Mouse (Mus musculus) lung, postnatal 4 days (tissue): ENCODE data around the gene Slfn2.
A peak's percentile ranks its signal among the peaks of the same experiment; 100 is the strongest.
"Not testable (repeated sequence)": the region's sequence is repeated elsewhere in the genome, so short reads cannot be mapped to it uniquely, and the experiment has no call there.

ENCODE experiments used
- DNase-seq, 2 experiments: peaks; one replicate each; pipeline ENCODE4 v3.0.0; 2021

Gene Slfn2

GRCm38 (mm10) chr11:83064946-83065345 lies at the start of gene Slfn2:
Slfn2 (plus strand) TSS chr11:83065112.
- DNase-seq = peak in 1 of 2 experiments; percentile 44

GRCm38 (mm10) chr11:83016093-83016492 lies 48.8 kb upstream of the Slfn2 start:
- DNase-seq = no peak

- DNase-seq = not testable (repeated sequence)
Measured at GRCm38 (mm10) chr11:83019561-83020519, 45.1 kb upstream of the Slfn2 start.

GRCm38 (mm10) chr11:83020621-83021020 lies 44.3 kb upstream of the Slfn2 start, which contains the start of gene Slfn8:
Slfn8 (minus strand) TSS chr11:83020810.
- peak; percentile 26 to 32 for DNase-seq

GRCm38 (mm10) chr11:83038686-83039085 lies 26.2 kb upstream of the Slfn2 start:
- not testable (repeated sequence) for DNase-seq

GRCm38 (mm10) chr11:83039156-83039555 lies 25.8 kb upstream of the Slfn2 start:
- no peak for DNase-seq

- no peak for DNase-seq
Measured at GRCm38 (mm10) chr11:83039796-83040195, 25.1 kb upstream of the Slfn2 start.

- peak in 1 of 2 experiments; percentile 11 for DNase-seq
Measured at GRCm38 (mm10) chr11:83040325-83040724, 24.6 kb upstream of the Slfn2 start.

- DNase-seq = no peak
Measured at GRCm38 (mm10) chr11:83041000-83041399, 23.9 kb upstream of the Slfn2 start.

GRCm38 (mm10) chr11:83043891-83044290 lies 21.0 kb upstream of the Slfn2 start:
- DNase-seq = no peak

GRCm38 (mm10) chr11:83045642-83046041 lies 19.3 kb upstream of the Slfn2 start:
- DNase-seq = no peak

- peak; percentile 40 to 72 for DNase-seq
Measured at GRCm38 (mm10) chr11:83057863-83058262, 7.0 kb upstream of the Slfn2 start.

- DNase-seq = no peak
Measured at GRCm38 (mm10) chr11:83060412-83061020, 4.4 kb upstream of the Slfn2 start.

- peak in 1 of 2 experiments; percentile 3 for DNase-seq
Measured at GRCm38 (mm10) chr11:83061806-83062205, 3.1 kb upstream of the Slfn2 start.

- peak in 1 of 2 experiments; percentile 32 for DNase-seq
Measured at GRCm38 (mm10) chr11:83063126-83063525, 1.8 kb upstream of the Slfn2 start.

- no peak for DNase-seq
Measured at GRCm38 (mm10) chr11:83063941-83064349, 967 bp upstream of the Slfn2 start.

GRCm38 (mm10) chr11:83065441-83066344 lies 781 bp downstream of the Slfn2 start:
- DNase-seq = no peak

- peak in 1 of 2 experiments; percentile 50 for DNase-seq
Measured at GRCm38 (mm10) chr11:83066640-83067531, 2.0 kb downstream of the Slfn2 start.

GRCm38 (mm10) chr11:83067982-83068694 lies 3.2 kb downstream of the Slfn2 start:
- DNase-seq = peak in 1 of 2 experiments; percentile 13

GRCm38 (mm10) chr11:83070321-83070970 lies 5.5 kb downstream of the Slfn2 start:
- no peak for DNase-seq
